26 mouse cellular contexts compared by ENCODE assay signal in the genomic region with DNA sequence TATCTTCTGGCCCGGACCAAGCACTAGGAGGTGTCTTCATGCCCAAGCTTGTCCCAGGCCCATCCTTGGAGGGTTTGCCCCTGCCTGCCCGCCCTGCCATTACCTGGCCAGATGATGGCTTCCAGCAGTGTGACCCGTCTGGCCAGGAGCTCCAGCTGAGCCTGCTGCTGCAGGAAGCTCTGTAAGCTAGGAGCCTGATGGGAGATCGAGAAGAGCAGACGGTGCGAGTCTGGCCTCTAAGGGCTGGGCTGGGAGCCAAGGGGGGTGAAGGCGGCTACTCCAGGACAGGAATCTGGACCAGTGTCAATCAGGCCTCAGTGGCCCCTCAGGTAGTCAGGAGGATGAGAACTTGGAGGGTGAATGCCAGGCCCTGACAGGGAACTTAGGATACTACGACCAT. TPM values are rescaled to one million over a fixed set of nuclear protein-coding genes. Genes with fewer than 3 reads are reported as not detected.
"Had no signal": no experiment of that assay in that cellular context is flagged by ENCODE, and none has a peak within 500 bp of the region (broad histone marks: within the 10 kb centered on the region; RNA-seq: fewer than 3 reads in every experiment).

No protein-coding gene starts in this region.

- H3K9ac ChIP-seq: kidney, embryonic 15.5 days; liver, embryonic 13.5 days; neural tube, embryonic 13.5 days; stomach, embryonic 15.5 days had no signal

- H3K27ac ChIP-seq: kidney, embryonic 15.5 days; left cerebral cortex, adult 2 months; liver, embryonic 13.5 days; neural tube, embryonic 13.5 days; stomach, embryonic 15.5 days had no signal

- H3K4me1 ChIP-seq: liver, embryonic 13.5 days; neural tube, embryonic 13.5 days; stomach, embryonic 15.5 days had no signal

- DNase-seq: kidney, adult 2 months; kidney, postnatal 10 days; kidney, postnatal 36 days; layer of hippocampus, postnatal 36 days; liver, embryonic 13.5 days; lung, adult 2 months; lung, postnatal 14 days; lung, postnatal 4 days; midbrain, embryonic 14.5 days; retina, postnatal 1 day; right cerebral cortex, postnatal 25 days; spleen, adult 18-20 months; thymus, adult 2 months; thymus, postnatal 14 days; thymus, postnatal 4 days had no signal

- ATAC-seq: intestine, postnatal 0 days had no signal

- H3K4me3 ChIP-seq: kidney, embryonic 15.5 days; left cerebral cortex, adult 2 months; liver, embryonic 13.5 days; myocyte; neural tube, embryonic 13.5 days; stomach, embryonic 15.5 days had no signal

- H3K4me2 ChIP-seq: kidney, embryonic 15.5 days; liver, embryonic 13.5 days; midbrain, embryonic 11.5 days; neural tube, embryonic 13.5 days; stomach, embryonic 15.5 days had no signal

- H3K27me3 ChIP-seq: kidney, embryonic 15.5 days; liver, embryonic 13.5 days; neural tube, embryonic 13.5 days; stomach, embryonic 15.5 days had no signal

- H3K9me3 ChIP-seq: kidney, embryonic 15.5 days; liver, embryonic 13.5 days; neural tube, embryonic 13.5 days; stomach, embryonic 15.5 days had no signal

RNA-seq across cellular contexts. Expression of a gene that starts 51.5 kb away (rescaled TPM):
- total RNA-seq: liver, adult 2 months; megakaryocyte progenitor cell, adult 5-6 weeks; megakaryocyte-erythroid progenitor cell, adult 5-6 weeks; monocyte, adult 5-6 weeks had no signal
